Mouse (Mus musculus): Measurements from ENCODE around the gene Gm3618. TPM values are rescaled to one million over a fixed set of nuclear protein-coding genes. Genes with fewer than 3 reads are reported as not detected.

The Gm3618 gene
- polyA plus RNA-seq (2014; fragmentation: Illumina TruSeq; extraction: RNeasy Lipid Tissue Mini Kit (QIAGEN cat#74804); ENCODE audit: low read depth, low replicate concordance), result not detected

DNA sequence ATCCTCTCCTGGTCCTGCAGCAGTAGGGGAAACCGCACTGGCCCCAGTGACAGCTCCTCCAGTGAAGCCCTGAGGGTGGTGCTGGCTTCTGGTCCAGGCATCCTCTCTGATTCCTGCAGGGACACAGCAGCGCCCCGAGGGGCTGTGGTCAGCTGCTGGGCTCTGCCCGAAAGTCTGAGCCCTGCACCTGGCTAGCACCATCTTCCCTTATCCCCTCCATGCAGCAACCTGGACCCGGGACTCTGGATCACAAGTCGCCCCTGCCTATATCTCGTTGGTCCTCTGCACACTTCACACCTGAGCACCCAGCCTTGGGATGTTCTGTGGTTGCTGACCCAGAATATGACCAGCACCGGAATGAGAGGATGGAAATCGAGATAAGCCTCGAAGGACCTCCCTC lies at the start of gene Gm3618:
TSS of gene Gm3618 (minus strand) at position 101 of the 400 bp plus-strand sequence.

DNA sequence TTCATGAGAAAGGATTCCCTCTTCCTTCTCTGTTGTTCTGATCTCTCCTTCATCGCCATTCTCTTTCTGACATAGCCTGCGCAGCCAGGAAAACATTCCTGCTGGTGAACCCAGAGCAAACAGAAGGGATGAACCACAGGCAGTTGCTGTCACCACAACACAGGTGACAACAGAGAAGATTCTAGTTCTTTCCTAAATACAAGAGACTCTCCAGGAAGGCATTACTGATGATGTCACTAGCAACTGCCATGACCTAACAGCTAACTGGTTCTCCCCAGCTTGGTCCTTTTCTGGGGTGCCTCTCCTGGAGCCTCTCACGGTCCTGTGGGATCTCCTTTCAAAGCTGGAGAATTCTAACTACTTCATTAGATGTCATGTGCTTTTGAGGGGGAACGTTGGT lies 46.7 kb upstream of the Gm3618 start, which contains the start of gene Gm16440:
TSS of gene Gm16440 (minus strand) at position 101 of the 400 bp plus-strand sequence.

DNA sequence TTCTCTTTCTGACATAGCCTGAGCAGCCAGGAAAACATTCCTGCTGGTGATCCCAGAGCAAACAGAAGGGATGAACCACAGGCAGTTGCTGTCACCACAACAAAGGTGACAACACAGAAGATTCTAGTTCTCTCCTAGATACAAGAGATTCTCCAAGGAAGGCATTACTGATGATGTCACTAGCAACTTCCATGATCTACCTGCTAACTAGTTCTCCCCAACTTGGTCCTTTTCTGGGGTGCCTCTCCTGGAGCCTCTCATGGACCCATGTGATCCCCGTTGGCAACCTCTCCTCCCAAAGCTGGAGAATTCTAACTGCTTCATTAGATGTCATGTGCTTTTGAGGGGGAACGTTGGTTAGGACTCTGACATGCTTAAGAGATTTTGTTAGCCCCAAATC lies 38.7 kb downstream of the Gm3618 start, which contains the start of gene Gm21103:
TSS of gene Gm21103 (minus strand) at position 101 of the 400 bp plus-strand sequence.

DNA sequence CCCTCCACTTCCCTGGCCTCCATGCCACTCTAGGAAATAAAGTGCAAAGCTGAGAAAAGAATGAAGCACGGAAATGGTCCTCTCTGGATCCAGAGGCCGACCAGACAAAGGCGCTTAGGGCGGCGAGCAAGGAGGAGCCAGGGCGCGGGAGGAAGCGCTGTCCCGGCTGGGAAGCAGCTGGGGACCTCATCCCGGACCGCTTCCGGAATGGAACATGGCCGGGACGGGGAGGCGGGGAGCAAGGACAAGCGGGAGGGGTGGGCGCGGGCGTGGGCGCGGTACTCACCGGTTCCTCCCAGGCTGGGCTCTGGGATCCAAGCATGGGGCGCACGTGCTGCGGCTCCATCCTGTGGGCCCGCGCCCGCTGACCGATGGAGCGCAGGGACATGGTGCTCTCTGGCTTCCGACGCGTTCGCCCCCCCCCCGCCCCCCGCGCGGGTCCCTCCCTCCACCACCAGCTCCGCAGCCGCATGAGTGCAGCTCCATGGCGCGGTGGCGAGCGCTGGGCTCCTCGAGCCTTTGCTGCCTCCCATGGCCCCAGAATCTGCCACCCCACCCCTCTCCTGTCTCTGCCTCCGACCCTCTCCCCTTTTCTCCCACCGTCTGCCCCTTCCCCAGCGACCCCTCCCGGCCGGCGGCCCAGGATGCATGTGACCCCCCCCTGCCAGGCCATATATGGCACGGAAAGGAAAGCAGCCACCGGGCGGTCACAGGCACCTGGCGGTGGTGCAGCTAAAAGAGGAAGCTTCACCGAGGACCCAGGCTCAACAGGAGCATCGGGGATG lies 56.4 kb downstream of the Gm3618 start, which contains the start of gene Gm3411:
TSS of gene Gm3411 (minus strand) at position 320 of the 785 bp plus-strand sequence.

Other genes with a start within 250 kb of the Gm3618 start
- 0.76 TPM for gene Gm8206, start 249.7 kb downstream of the Gm3618 start, polyA plus RNA-seq (2014; fragmentation: Illumina TruSeq; extraction: RNeasy Lipid Tissue Mini Kit (QIAGEN cat#74804); ENCODE audit: low read depth, low replicate concordance)
- 0.71 TPM for gene Gm3468, start 235.0 kb downstream of the Gm3618 start, polyA plus RNA-seq (2014; fragmentation: Illumina TruSeq; extraction: RNeasy Lipid Tissue Mini Kit (QIAGEN cat#74804); ENCODE audit: low read depth, low replicate concordance)
- not detected for gene Gm3476, start 217.9 kb downstream of the Gm3618 start, polyA plus RNA-seq (2014; fragmentation: Illumina TruSeq; extraction: RNeasy Lipid Tissue Mini Kit (QIAGEN cat#74804); ENCODE audit: low read depth, low replicate concordance)
- not detected for gene Gm21560, start 124.4 kb downstream of the Gm3618 start, polyA plus RNA-seq (2014; fragmentation: Illumina TruSeq; extraction: RNeasy Lipid Tissue Mini Kit (QIAGEN cat#74804); ENCODE audit: low read depth, low replicate concordance)
- not detected for gene Gm3411, start 56.4 kb downstream of the Gm3618 start, polyA plus RNA-seq (2014; fragmentation: Illumina TruSeq; extraction: RNeasy Lipid Tissue Mini Kit (QIAGEN cat#74804); ENCODE audit: low read depth, low replicate concordance)
- not detected for gene Gm21103, start 38.8 kb downstream of the Gm3618 start, polyA plus RNA-seq (2014; fragmentation: Illumina TruSeq; extraction: RNeasy Lipid Tissue Mini Kit (QIAGEN cat#74804); ENCODE audit: low read depth, low replicate concordance)
- gene Gm16440, start 46.6 kb upstream of the Gm3618 start, polyA plus RNA-seq (2014; fragmentation: Illumina TruSeq; extraction: RNeasy Lipid Tissue Mini Kit (QIAGEN cat#74804); ENCODE audit: low read depth, low replicate concordance), result not detected
- gene Gm3591, start 68.8 kb upstream of the Gm3618 start, polyA plus RNA-seq (2014; fragmentation: Illumina TruSeq; extraction: RNeasy Lipid Tissue Mini Kit (QIAGEN cat#74804); ENCODE audit: low read depth, low replicate concordance), result 0.34 TPM
- gene Gm3594, start 100.9 kb upstream of the Gm3618 start, polyA plus RNA-seq (2014; fragmentation: Illumina TruSeq; extraction: RNeasy Lipid Tissue Mini Kit (QIAGEN cat#74804); ENCODE audit: low read depth, low replicate concordance), result not detected
- not detected for gene Gm8356, start 193.6 kb upstream of the Gm3618 start, polyA plus RNA-seq (2014; fragmentation: Illumina TruSeq; extraction: RNeasy Lipid Tissue Mini Kit (QIAGEN cat#74804); ENCODE audit: low read depth, low replicate concordance)
- gene Gm3629, start 246.9 kb upstream of the Gm3618 start, polyA plus RNA-seq (2014; fragmentation: Illumina TruSeq; extraction: RNeasy Lipid Tissue Mini Kit (QIAGEN cat#74804); ENCODE audit: low read depth, low replicate concordance), result not detected

Data from heart, adult 10 weeks (tissue).